Mouse (Mus musculus) heart, postnatal 0 days (tissue): ENCODE measurements around the gene Tma7.

ENCODE experiments used
- CTCF ChIP-seq: IDR thresholded peaks from 2 replicates; pipeline ENCODE4 v1.5.1; 2016; ENCODE audit warnings: antibody characterized with exemption, control low read depth, low read depth
- EP300 ChIP-seq: IDR thresholded peaks from 2 replicates; pipeline ENCODE4 v1.6.1; 2016; ENCODE audit warnings: antibody characterized with exemption, low read depth

DNA sequence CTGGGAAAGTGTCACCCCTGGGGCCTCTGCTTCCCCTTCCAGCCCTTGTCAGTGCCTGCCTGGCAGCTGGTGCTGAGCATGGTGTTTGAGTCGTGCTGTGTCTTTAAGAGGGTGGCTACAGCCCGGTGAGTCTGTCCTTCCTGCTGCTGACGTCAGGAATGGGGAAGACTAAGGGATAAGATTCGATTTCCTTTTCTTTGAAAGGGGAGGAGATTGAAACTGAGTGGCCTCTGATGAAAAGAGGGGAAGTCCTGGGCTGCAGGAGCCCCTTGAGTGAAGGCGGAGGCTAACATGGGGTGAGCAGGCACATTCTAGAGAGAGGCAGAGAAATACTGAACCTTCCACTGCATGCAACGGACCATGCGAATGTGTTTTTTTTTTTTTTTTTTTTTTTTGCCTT, 27.7 kb downstream of the Tma7 start:
- TF ChIP-seq CTCF (no peak), EP300 (no peak)
